Mouse (Mus musculus): ENCODE measurements around the gene Hist2h3c2. TPM values are rescaled to one million over a fixed set of nuclear protein-coding genes. Genes with fewer than 3 reads are reported as not detected.

Hist2h3c2 gene
- total RNA-seq, 2 experiments from 2014 or later, result 7.1 to 11.4 TPM

DNA sequence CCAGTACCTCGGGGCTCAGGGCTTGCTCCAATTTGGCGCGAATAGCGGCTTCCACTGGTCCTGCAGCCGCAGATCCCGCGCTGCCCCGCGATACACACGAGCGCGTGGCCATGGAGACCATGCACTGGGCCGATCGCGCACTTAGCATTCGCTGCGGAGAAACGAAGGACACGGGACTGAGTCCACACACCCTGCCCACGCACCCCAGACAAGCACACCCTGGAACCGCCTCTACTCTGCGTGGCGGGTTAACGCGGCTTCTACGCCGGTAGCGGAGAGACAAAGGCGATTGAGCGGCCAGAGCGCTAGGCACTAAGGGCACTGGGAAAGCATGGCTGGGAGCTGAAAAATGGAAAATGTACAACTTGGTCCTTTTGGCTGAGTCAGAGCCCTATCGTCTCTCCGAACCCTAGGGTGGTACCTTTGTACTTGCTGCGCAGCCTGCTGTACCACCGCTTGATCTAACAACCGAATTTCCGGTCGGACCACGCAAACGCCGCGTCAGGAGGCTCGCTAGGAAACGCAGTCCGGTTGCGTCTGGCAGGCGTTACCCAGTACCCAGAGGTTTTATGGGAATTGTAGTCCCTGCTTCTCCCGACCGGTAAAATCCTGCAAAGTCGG, 41.7 kb downstream of the Hist2h3c2 start:
- DNase-seq, result peak; percentile 83

DNA sequence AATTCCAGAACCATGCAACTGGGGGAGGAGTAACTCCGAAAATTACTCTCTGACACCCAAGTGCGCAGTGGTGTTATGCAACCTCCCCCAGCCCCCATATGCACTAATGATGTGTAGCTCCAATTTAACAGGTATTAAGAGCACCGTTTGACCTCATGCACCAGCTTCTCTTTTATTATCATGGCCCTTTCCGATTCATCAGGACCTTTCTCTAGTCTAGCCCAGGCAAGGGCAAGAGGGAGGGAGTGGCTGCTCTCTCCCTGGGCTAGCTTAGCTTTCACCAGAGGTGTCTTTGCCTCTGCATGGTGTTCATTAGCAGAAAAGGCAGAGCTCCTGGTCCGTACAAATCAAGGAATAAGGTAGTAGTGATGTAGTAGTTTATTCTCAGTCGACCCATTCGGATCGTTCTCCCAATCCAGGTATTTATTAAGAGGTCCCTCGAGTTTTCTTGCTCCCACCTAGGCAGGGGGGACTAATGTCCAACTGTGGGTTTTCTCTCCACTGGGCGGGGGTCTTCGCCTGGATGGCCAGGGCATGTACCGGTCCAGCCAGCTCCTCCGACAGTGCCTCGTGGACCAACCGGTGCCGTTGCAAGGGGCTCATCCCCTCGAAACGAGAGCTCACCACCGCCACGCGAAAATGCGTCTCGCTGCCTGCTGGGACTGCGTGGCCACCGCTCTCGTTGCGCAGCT, 42.3 kb downstream of the Hist2h3c2 start:
- no peak for DNase-seq

GRCm38 (mm10) chr3:96195616-96196313, 43.2 kb downstream of the Hist2h3c2 start:
- no peak for DNase-seq

DNA sequence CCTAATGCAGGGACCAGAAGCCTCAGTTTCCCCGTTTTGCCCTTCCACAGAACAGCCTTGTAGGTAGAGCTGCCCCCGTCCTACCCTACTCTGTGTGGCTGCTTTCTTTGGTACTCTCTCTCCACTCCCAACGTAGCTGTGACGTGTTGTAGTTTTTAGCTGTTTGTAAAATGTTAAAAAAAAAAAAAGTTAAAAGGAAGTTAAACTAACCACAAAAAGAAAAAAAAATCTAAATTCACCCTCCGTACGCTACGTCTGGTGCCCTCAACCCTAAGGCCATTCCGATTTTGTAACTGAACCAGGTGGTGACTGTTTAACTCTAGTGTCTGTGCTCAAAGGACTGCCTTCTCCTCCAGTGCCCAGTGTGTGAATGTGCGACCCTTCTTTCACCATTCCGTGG, 44.0 kb downstream of the Hist2h3c2 start:
- no peak for DNase-seq

DNA sequence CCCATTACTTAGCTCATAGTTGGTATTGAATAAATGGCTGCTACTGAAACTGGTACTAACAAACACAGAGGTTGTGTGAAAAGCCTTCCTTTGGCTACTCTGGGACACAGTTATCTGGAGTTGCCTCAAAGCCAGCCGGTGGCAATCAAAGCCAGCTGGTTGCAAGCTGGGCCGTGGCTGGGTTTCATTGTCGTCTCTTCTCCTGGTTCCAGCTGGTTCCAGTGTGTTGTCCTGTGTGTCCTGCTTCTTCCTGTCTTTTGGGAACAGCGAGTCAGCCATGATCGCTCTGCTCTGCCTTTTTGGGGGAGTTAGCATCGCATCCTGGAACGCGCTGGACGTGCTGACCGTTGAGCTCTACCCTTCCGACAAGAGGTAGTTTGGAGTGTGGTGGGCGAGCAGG, 46.0 kb downstream of the Hist2h3c2 start:
- DNase-seq, result no peak

Small RNA genes within 50 kb of the gene (microRNA-seq; reads per million reads assigned to microRNA genes)
- gene Gm44492 (ENCODE audit: borderline replicate concordance in 2 of 2), result 0 reads per million in 2 experiments
- 0 reads per million in 2 experiments for gene Gm47311 (ENCODE audit: borderline replicate concordance in 2 of 2)
- 0 reads per million in 2 experiments for gene Gm47313 (ENCODE audit: borderline replicate concordance in 2 of 2)

Other genes starting within 250 kb of the Hist2h3c2 start
- 10 to 100 TPM; 23.2 to 39.8 TPM for gene Plekho1, start 243.1 kb downstream of the Hist2h3c2 start, total RNA-seq (2021)
- gene Vps45, start 180.7 kb downstream of the Hist2h3c2 start, total RNA-seq (2021), result 10 to 100 TPM; 17.0 to 22.2 TPM
- 10 to 100 TPM; 52.5 to 54.4 TPM for gene Otud7b, start 134.6 kb downstream of the Hist2h3c2 start, total RNA-seq (2021)
- 1 to 10 TPM; 2.5 to 4.1 TPM for gene Mtmr11, start 77.1 kb downstream of the Hist2h3c2 start, total RNA-seq (2021)
- gene Sf3b4, start 66.8 kb downstream of the Hist2h3c2 start, total RNA-seq (2021), result 10 to 100 TPM in 1 of 2 experiments, 1 to 10 TPM in 1; 8.8 to 10.3 TPM
- 1 to 10 TPM in 1 of 2 experiments, under 1 TPM in 1; 0.92 to 1.3 TPM for gene Sv2a, start 58.0 kb downstream of the Hist2h3c2 start, total RNA-seq (2021)
- 10 to 100 TPM; 22.4 to 28.2 TPM for gene Bola1, start 19.4 kb downstream of the Hist2h3c2 start, total RNA-seq (2021)
- gene Hist2h2ab, start 19.3 kb downstream of the Hist2h3c2 start, total RNA-seq (2021), result 1 to 10 TPM; 1.7 TPM
- 10 to 100 TPM; 12.1 to 12.5 TPM for gene Hist2h2ac, start 18.2 kb downstream of the Hist2h3c2 start, total RNA-seq (2021)
- 1 to 10 TPM; 4.5 to 5.3 TPM for gene Hist2h2be, start 18.0 kb downstream of the Hist2h3c2 start, total RNA-seq (2021)
- gene Hist2h2aa2, start 1.1 kb upstream of the Hist2h3c2 start, total RNA-seq (2021), result 100 to 1,000 TPM; 213 to 222 TPM
- gene Hist2h2aa1, start 6.4 kb upstream of the Hist2h3c2 start, total RNA-seq (2021), result 1 to 10 TPM; 4.9 to 5.7 TPM
- not detected for gene Hist2h3c1, start 7.6 kb upstream of the Hist2h3c2 start, total RNA-seq (2021)
- gene Hist2h4, start 24.2 kb upstream of the Hist2h3c2 start, total RNA-seq (2021), result 1 to 10 TPM; 7.5 to 8.7 TPM
- 10 to 100 TPM; 24.6 to 29.5 TPM for gene Hist2h3b, start 29.5 kb upstream of the Hist2h3c2 start, total RNA-seq (2021)
- 10 to 100 TPM; 30.8 to 37.0 TPM for gene Hist2h2bb, start 30.6 kb upstream of the Hist2h3c2 start, total RNA-seq (2021)
- gene Fcgr1, start 54.8 kb upstream of the Hist2h3c2 start, total RNA-seq (2021), result under 1 TPM; 0.33 to 0.40 TPM
- not detected for gene BC107364, start 213.2 kb upstream of the Hist2h3c2 start, total RNA-seq (2021)

All from gastrocnemius, postnatal 25 days (tissue).